Mouse (Mus musculus) megakaryocyte progenitor cell, adult 5-6 weeks (primary cell): ENCODE data around the gene Olfr281. TPM values are rescaled to one million over a fixed set of nuclear protein-coding genes. Genes with fewer than 3 reads are reported as not detected.
A peak's percentile ranks its signal among the peaks of the same experiment; 100 is the strongest.
"Not testable (repeated sequence)": the region's sequence is repeated elsewhere in the genome, so short reads cannot be mapped to it uniquely, and the experiment has no call there.

ENCODE experiments used
- ATAC-seq: replicated peaks from 2 replicates; pipeline ENCODE4 v1.8.0; 2016; ENCODE audit warnings: mild to moderate bottlenecking, moderate TSS enrichment, inconsistent platforms; ENCODE audit not compliant: poor library complexity
- total RNA-seq, 2 experiments: library from RNA; stranded (forward) in 1 of 2; stranded (reverse) in 1 of 2; fragments of 157-497, 149-512 nt in 1 of 2; fragments of 200-1000 nt in 1 of 2; gene quantifications; 2 replicates each; pipeline versions ENCODE4 v1.2.3 to v1.2.4; 2015 to 2017

Olfr281 gene
- total RNA-seq (2015) = not detected in 2 replicates
- not detected in 2 replicates for total RNA-seq (2017)

GRCm38 (mm10) chr15:98452288-98452687, at the start of gene Olfr281:
Olfr281 (plus strand) TSS chr15:98452588.
- ATAC-seq = no peak

GRCm38 (mm10) chr15:98408406-98409060, 43.9 kb upstream of the Olfr281 start:
- ATAC-seq = no peak

- no peak for ATAC-seq
Observed at GRCm38 (mm10) chr15:98409635-98410034, 42.8 kb upstream of the Olfr281 start.

- no peak for ATAC-seq
Observed at GRCm38 (mm10) chr15:98410249-98410648, 42.1 kb upstream of the Olfr281 start.

- ATAC-seq = no peak
Observed at GRCm38 (mm10) chr15:98415996-98416395, 36.4 kb upstream of the Olfr281 start.

- not testable (repeated sequence) for ATAC-seq
Observed at GRCm38 (mm10) chr15:98416802-98417201, 35.6 kb upstream of the Olfr281 start.

GRCm38 (mm10) chr15:98417285-98417684, 35.1 kb upstream of the Olfr281 start:
- ATAC-seq = peak; percentile 57

- ATAC-seq = no peak
Observed at GRCm38 (mm10) chr15:98418096-98418495, 34.3 kb upstream of the Olfr281 start.

- ATAC-seq = no peak
Observed at GRCm38 (mm10) chr15:98420897-98421296, 31.5 kb upstream of the Olfr281 start.

- no peak for ATAC-seq
Observed at GRCm38 (mm10) chr15:98424326-98424725, 28.1 kb upstream of the Olfr281 start.

- no peak for ATAC-seq
Observed at GRCm38 (mm10) chr15:98424753-98425152, 27.6 kb upstream of the Olfr281 start.

- no peak for ATAC-seq
Observed at GRCm38 (mm10) chr15:98425188-98425587, 27.2 kb upstream of the Olfr281 start.

- ATAC-seq = not testable (repeated sequence)
Observed at GRCm38 (mm10) chr15:98430925-98431324, 21.5 kb upstream of the Olfr281 start, which contains the start of gene Olfr282. Olfr282 (plus strand) TSS chr15:98431225.

- ATAC-seq = no peak
Observed at GRCm38 (mm10) chr15:98444561-98444960, 7.8 kb upstream of the Olfr281 start.

- ATAC-seq = no peak
Observed at GRCm38 (mm10) chr15:98448521-98448920, 3.9 kb upstream of the Olfr281 start.

GRCm38 (mm10) chr15:98469596-98469995, 17.2 kb downstream of the Olfr281 start, which contains the start of gene OR5BS1P:
OR5BS1P (plus strand) TSS chr15:98469896.
- ATAC-seq = no peak

GRCm38 (mm10) chr15:98471539-98471938, 19.2 kb downstream of the Olfr281 start:
- ATAC-seq = no peak

- no peak for ATAC-seq
Observed at GRCm38 (mm10) chr15:98474958-98475357, 22.6 kb downstream of the Olfr281 start.

- peak; percentile 60; the same call in 1 of the 2 replicates for ATAC-seq
Observed at GRCm38 (mm10) chr15:98475382-98475781, 23.0 kb downstream of the Olfr281 start.

- ATAC-seq = no peak
Observed at GRCm38 (mm10) chr15:98476281-98476680, 23.9 kb downstream of the Olfr281 start.

GRCm38 (mm10) chr15:98479568-98480102, 27.2 kb downstream of the Olfr281 start:
- ATAC-seq = no peak

- no peak for ATAC-seq
Observed at GRCm38 (mm10) chr15:98482701-98483100, 30.3 kb downstream of the Olfr281 start, which contains the start of gene Lalba. Lalba (minus strand) TSS chr15:98482721.
